8 mouse cellular contexts compared by ENCODE assay signal in genomic region chr19:37561106-37561892, GRCm38 (mm10). TPM values are rescaled to one million over a fixed set of nuclear protein-coding genes. Genes with fewer than 3 reads are reported as not detected.
DNase-seq lines count a peak whose midpoint lies in the region; ATAC-seq lines count a peak whose summit lies in the region.

No protein-coding gene starts in this region.

- peak; percentile 78 for ATAC-seq in inflammation-experienced regulatory T-cells, adult 6 months
- no peak for ATAC-seq in cerebellum, adult (ENCODE audit: insufficient number of reproducible peaks, low FRiP score, low TSS enrichment)

- DNase-seq in embryo, embryonic 10 days (ENCODE audit: low spot score) = peak; percentile 39
- DNase-seq in embryo, embryonic 10.5 days (ENCODE audit: low spot score) = no peak
- DNase-seq in T-cell, adult 2 months (ENCODE audit: low spot score) = peak; percentile 14
- peak; percentile 57 for DNase-seq in lung, postnatal 10 days
- no peak for DNase-seq in urinary bladder, adult 2 months (ENCODE audit: low spot score)
- no peak for DNase-seq in urinary bladder, postnatal 10 days (ENCODE audit: low spot score)

RNA-seq across cellular contexts. Expression of gene Exoc6, which starts 11.1 kb away (rescaled TPM):
- 10 to 100 TPM; 33.8 to 49.4 (median 36.4) TPM for polyA plus RNA-seq in inflammation-experienced regulatory T-cells, adult 6 months (2017; shearing (Covaris generic))
- 16.4 and 17.1 TPM in 2 replicates for polyA plus RNA-seq in urinary bladder, adult 2 months (2012; rRNA removed)

Comparison
In these comparisons a context has a peak if more than half of its experiments do, and no peak if none do; other contexts are left out.
1. DNase-seq: peak in embryo, embryonic 10 days (single experiment), T-cell, adult 2 months (single experiment) and lung, postnatal 10 days (single experiment); none in embryo, embryonic 10.5 days (single experiment), urinary bladder, adult 2 months (single experiment) and urinary bladder, postnatal 10 days (single experiment).